Mouse (Mus musculus) thymus, adult 18-20 months (tissue): ENCODE results near the gene Gm29427.

Experiments
- DNase-seq, 2 experiments: peaks; one replicate each; pipeline ENCODE4 v3.0.0; 2022; ENCODE audit warnings: mixed read lengths in 2 of 2

The Gm29427 gene

GRCm38 (mm10) chr1:130644103-130644502 is 71.5 kb downstream of the Gm29427 start:
- no peak for DNase-seq

- DNase-seq, result no peak
Observed at GRCm38 (mm10) chr1:130640967-130641366, 74.6 kb downstream of the Gm29427 start.

- peak; percentile 61 to 71 for DNase-seq
Observed at GRCm38 (mm10) chr1:130633761-130634410, 81.7 kb downstream of the Gm29427 start.

- peak; percentile 10 to 22 for DNase-seq
Observed at GRCm38 (mm10) chr1:130633316-130633715, 82.3 kb downstream of the Gm29427 start.

- DNase-seq, result no peak
Observed at GRCm38 (mm10) chr1:130629521-130629920, 86.1 kb downstream of the Gm29427 start, which contains the start of gene Zp3r. TSS of gene Zp3r (minus strand) at chr1:130629621.
